Mouse (Mus musculus): Measurements from ENCODE around the gene Kat7. TPM values are rescaled to one million over a fixed set of nuclear protein-coding genes. Genes with fewer than 3 reads are reported as not detected.

The Kat7 gene
- total RNA-seq, 2 experiments from 2014 or later, result 70.8 to 111 TPM

DNA sequence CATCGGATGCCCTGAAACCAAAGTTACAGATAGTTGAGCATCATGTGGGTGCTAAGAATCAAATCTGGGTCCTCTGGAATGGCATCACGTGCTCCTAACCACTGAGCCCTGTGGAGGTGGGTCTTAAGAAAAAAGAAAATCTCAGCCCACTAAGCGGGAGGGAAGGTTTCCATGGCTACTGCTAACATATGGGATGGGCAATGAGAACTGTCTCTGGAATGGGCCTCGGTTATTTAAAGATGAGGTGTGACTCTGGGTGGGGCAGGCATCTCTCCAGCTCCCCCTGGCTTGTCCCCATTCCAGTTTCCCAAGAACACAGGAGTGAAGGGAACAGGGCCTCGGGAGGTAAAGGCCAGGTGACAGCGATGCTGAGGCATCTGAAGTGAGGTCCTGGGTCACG, 64.6 kb downstream of the Kat7 start:
- ATAC-seq (replicated peaks; ENCODE audit: poor library complexity), result no peak

DNA sequence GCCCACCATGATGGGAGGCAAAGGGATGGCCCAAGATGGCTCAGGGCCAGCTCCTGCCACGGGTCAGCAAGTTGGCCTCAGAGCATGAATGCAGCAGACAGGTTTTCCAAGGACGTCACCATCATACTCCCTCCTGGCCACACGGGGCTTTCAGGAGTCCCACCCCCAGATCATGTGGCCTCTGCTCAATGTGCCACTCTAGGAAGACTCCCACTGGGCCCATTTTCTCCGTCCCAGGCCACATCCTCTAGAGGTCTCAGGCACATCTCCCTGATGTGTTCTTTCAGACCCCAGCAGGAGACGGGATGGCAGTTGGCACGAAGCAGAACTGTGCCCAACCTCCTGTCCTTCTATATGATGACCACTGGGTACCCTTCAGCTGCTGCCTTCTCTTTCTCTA, 67.4 kb downstream of the Kat7 start:
- no peak for ATAC-seq (replicated peaks; ENCODE audit: poor library complexity)

DNA sequence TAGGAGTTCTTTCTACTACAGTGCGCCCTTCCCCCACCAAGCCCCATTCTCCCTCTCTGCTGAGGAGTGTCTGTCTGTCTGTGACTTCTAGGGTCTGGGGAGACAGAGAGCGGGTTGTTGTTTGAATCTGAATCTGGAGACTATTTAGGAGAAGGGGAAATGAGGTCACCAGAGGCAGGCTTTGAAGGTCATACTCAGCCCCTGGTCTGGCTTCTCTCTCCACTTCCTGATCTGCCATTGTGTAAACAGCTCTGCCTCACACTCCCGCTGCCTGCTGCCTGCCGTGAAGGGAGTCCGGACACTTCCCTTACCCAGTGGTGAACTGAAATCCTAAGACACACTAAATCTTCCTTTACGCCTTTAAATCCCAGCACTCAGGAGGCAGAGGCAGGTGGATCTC, 71.6 kb downstream of the Kat7 start:
- 0 out of 2 replicates have a peak, but pooled peaks have one; percentile 29 for ATAC-seq (replicated peaks; ENCODE audit: poor library complexity)

DNA sequence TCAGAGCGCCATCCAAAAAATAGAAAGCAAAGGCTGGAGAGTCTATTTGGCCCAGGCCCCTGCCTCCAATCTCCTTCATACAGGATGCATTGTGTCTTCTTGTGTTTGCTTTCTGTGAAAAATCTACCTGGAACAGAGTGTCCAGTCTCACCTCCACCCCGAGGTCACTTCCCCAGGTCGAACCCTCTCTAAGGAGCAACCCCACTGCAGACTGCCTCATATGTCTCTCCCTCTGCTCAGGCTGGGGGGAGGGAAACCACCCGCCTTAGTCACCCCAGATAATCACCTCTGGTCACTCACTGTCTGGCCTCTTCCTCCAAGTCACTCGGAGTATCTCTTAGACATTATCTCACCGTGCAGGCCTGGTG, 77.7 kb downstream of the Kat7 start:
- ATAC-seq (replicated peaks; ENCODE audit: poor library complexity), result no peak

DNA sequence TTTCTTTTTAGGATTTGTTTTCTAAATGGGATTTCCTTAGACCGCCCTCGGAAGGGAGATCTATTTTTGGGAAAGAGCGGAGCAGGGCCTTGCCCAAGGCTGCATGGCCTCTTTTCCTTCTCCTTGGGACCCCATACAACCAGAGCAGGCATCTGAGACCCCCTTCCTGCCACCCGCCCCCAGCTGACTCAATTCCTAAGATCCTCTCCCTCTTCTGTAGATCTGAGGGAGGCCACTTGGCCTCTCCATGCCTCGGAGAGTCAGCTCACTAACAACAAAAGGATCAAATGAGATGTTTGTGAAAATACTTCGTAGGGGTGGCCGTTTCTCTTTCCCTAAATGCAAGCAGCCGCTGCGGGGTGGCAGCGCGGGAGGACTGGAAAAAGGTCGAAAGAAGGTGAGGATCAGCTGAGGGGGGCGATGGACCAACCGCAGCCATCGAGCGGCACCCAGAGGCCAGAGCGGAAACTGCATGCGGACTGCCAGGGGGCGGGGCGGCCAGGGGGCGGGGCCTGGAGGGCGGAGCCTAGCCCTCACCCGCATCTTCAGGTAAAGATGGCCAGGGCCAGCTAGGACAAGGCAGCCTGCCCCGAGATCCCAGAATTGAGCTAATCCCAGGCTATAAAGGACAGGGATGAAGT, 78.2 kb downstream of the Kat7 start:
- ATAC-seq (replicated peaks; ENCODE audit: poor library complexity), result peak; percentile 99

DNA sequence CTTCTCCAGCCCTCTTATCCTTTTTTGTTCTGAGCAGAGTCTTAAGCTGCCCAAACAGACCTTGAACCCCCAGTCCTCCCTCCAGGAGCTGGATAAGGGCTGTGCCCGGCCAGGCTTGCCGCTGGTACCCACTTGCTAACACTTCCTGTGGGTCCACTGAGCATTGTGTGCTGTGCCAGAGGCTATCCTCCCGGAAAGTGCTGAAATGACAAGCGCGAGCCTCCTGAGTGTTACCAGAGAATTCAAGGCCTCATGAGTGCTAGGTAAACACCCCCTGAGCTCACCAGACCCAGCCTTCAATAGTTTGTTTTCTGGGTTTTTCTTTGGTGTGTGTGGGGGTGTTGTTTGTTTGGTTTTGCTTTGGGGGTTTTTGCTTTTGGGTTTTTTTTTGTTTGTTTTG, 82.6 kb downstream of the Kat7 start:
- ATAC-seq (replicated peaks; ENCODE audit: poor library complexity), result no peak

DNA sequence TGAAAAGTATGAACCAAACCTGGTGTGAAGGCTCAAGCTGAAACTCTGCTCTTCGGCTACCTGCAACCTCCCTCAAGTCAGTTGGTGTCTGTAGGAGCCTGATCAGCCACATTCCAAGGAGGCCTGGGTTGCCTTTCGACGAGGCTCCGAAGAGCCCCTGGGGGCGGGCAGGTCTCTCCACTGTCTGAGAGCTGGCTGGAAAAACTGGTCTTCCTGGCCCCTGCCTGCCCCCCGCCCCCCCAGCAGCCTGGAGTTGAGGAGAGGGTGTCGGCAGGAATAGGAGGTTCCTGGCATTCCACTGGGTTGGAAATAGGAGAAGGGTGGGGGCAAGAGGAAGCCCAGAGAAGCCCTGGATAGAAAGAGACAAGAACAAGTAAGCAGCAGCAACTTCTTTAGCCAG, 84.6 kb downstream of the Kat7 start:
- ATAC-seq (replicated peaks; ENCODE audit: poor library complexity), result no peak

Other genes starting within 250 kb of the Kat7 start
- 1.1 TPM in 1 of 2 replicates, not detected in the other for gene Itga3, start 233.4 kb downstream of the Kat7 start, total RNA-seq (2015)
- 0.03 TPM in 1 of 2 replicates, not detected in the other for gene Itga3, start 233.4 kb downstream of the Kat7 start, total RNA-seq (2017)
- not detected in 2 replicates for gene Dlx3, start 190.1 kb downstream of the Kat7 start, total RNA-seq (2015)
- not detected in 2 replicates for gene Dlx3, start 190.1 kb downstream of the Kat7 start, total RNA-seq (2017)
- gene Dlx4, start 164.0 kb downstream of the Kat7 start, total RNA-seq (2015), result not detected in 2 replicates
- not detected in 2 replicates for gene Dlx4, start 164.0 kb downstream of the Kat7 start, total RNA-seq (2017)
- not detected in 2 replicates for gene Tac4, start 48.7 kb downstream of the Kat7 start, total RNA-seq (2015)
- not detected in 2 replicates for gene Tac4, start 48.7 kb downstream of the Kat7 start, total RNA-seq (2017)
- gene Fam117a, start 26.8 kb upstream of the Kat7 start, total RNA-seq (2015), result 90.4 and 98.3 TPM in 2 replicates
- 89.6 and 91.8 TPM in 2 replicates for gene Fam117a, start 26.8 kb upstream of the Kat7 start, total RNA-seq (2017)
- gene Slc35b1, start 74.4 kb upstream of the Kat7 start, total RNA-seq (2015), result 82.6 and 88.6 TPM in 2 replicates
- gene Slc35b1, start 74.4 kb upstream of the Kat7 start, total RNA-seq (2017), result 61.2 and 85.6 TPM in 2 replicates
- 88.9 and 102 TPM in 2 replicates for gene Spop, start 103.8 kb upstream of the Kat7 start, total RNA-seq (2015)
- gene Spop, start 103.8 kb upstream of the Kat7 start, total RNA-seq (2017), result 60.2 and 63.3 TPM in 2 replicates
- gene Nxph3, start 204.3 kb upstream of the Kat7 start, total RNA-seq (2015), result not detected in 2 replicates
- not detected in 2 replicates for gene Nxph3, start 204.3 kb upstream of the Kat7 start, total RNA-seq (2017)